Comparison of ENCODE assay signal across 20 mouse cellular contexts in the genomic region with DNA sequence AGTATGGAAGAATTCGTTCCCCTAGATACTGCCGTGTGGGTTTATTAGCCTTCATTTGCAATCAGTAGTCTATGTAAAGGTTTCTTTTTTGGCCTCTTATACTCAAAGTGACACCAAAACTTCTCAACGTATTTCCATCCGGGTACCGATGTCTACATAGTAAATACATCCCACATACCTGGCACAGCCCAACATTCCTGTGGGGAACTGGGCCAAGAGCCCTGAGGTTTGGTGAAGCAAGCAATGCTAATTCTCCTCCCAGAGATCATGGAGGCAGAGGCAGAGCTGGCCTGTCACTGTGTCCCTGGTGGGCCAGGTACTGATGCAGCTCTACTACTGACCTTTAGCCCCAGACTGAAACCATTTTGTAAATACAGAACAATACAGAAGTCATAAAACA.
DNase-seq lines count a peak whose midpoint lies in the region; ATAC-seq and TF ChIP-seq lines count a peak whose summit lies in the region.
"Had no signal": no experiment of that assay in that cellular context is flagged by ENCODE, and none has a peak within 500 bp of the region (broad histone marks: within the 10 kb centered on the region; RNA-seq: fewer than 3 reads in every experiment).

No protein-coding gene starts in this region.

- 68% methylated on average over 5 of the region's 5 CpGs for WGBS in lung, embryonic 14.5 days
- 78% methylated on average over 5 of the region's 5 CpGs for WGBS in lung, adult 2 months
- 89% methylated on average over 5 of the region's 5 CpGs for WGBS in heart, embryonic 11.5 days (ENCODE audit: insufficient replicate concordance)

- no peaks in the 10 kb centered on the region for H3K36me3 ChIP-seq in lung, embryonic 14.5 days (ENCODE audit: insufficient read depth)
- H3K36me3 ChIP-seq in heart, embryonic 11.5 days (ENCODE audit: control insufficient read depth, insufficient read depth, low read length), result no peaks in the 10 kb centered on the region
- H3K36me3 ChIP-seq: heart, embryonic 15.5 days; hindbrain, embryonic 13.5 days had no signal

- no peaks in the 10 kb centered on the region for H3K9me3 ChIP-seq in lung, embryonic 14.5 days (ENCODE audit: low read depth, low read length)
- no peaks in the 10 kb centered on the region for H3K9me3 ChIP-seq in heart, embryonic 11.5 days (replicated peaks; ENCODE audit: control insufficient read depth, low read length)
- H3K9me3 ChIP-seq: heart, embryonic 15.5 days; hindbrain, embryonic 13.5 days had no signal

- peak; percentile 34 to 38 for DNase-seq in cerebellum, postnatal 14 days
- DNase-seq in cerebellum, adult 11 months, result no peak
- peak; percentile 60 for DNase-seq in lung, embryonic 14.5 days
- DNase-seq in lung, adult 2 months, result no peak
- DNase-seq in kidney, postnatal 10 days, result peak; percentile 39
- peak; percentile 58 for DNase-seq in lung, postnatal 36 days
- no peak for DNase-seq in Muller cell, postnatal 12 days (ENCODE audit: inconsistent ontology term)
- DNase-seq: cerebellum, adult 9-11 months; embryo, embryonic 11 days; layer of hippocampus, postnatal 36 days; liver; liver, postnatal 0 days; right cerebral cortex, adult 18-20 months; thymus, postnatal 14 days had no signal

- no peak overlapping the region for H3K9ac ChIP-seq in lung, embryonic 14.5 days
- H3K9ac ChIP-seq in heart, embryonic 11.5 days (ENCODE audit: low read depth, low read length), result no peak overlapping the region
- H3K9ac ChIP-seq: heart, embryonic 15.5 days; hindbrain, embryonic 13.5 days; liver, postnatal 0 days had no signal

- ATAC-seq in lung, embryonic 14.5 days (ENCODE audit: insufficient read depth), result no peak
- ATAC-seq in heart, embryonic 11.5 days (replicated peaks; ENCODE audit: insufficient number of reproducible peaks, low FRiP score, low TSS enrichment), result no peak
- ATAC-seq: activated CD4-positive, CD25-positive, alpha-beta regulatory T cell, adult 4 months; forebrain, embryonic 16.5 days; liver, postnatal 0 days had no signal

- TF ChIP-seq CTCF in lung, embryonic 14.5 days (IDR thresholded peaks at IDR 0.05; ENCODE audit: low read depth), result no peak
- no peak for TF ChIP-seq CTCF in lung, adult 2 months (IDR thresholded peaks at IDR 0.05; ENCODE audit: insufficient read depth, low read length)

- H3K27me3 ChIP-seq in lung, embryonic 14.5 days (ENCODE audit: insufficient read depth, low read length), result no peaks in the 10 kb centered on the region
- no peaks in the 10 kb centered on the region for H3K27me3 ChIP-seq in heart, embryonic 11.5 days (ENCODE audit: control insufficient read depth, insufficient read depth, low read length)
- H3K27me3 ChIP-seq: CH12.LX; heart, embryonic 15.5 days had no signal

- H3K4me2 ChIP-seq in lung, embryonic 14.5 days, result no peak overlapping the region
- H3K4me2 ChIP-seq in heart, embryonic 11.5 days, result no peak overlapping the region
- H3K4me2 ChIP-seq: heart, embryonic 15.5 days; hindbrain, embryonic 13.5 days had no signal

- H3K27ac ChIP-seq in lung, embryonic 14.5 days (ENCODE audit: low read depth), result peak overlapping the region; percentile 36; the same call in 1 of the 2 replicates
- no peak overlapping the region for H3K27ac ChIP-seq in heart, embryonic 11.5 days (ENCODE audit: low read depth, low read length)
- H3K27ac ChIP-seq: heart, embryonic 15.5 days; hindbrain, embryonic 13.5 days had no signal

- peaks cover 17% of the 10 kb centered on the region for H3K4me1 ChIP-seq in lung, embryonic 14.5 days (ENCODE audit: insufficient read depth)
- H3K4me1 ChIP-seq in lung, adult 2 months (ENCODE audit: control insufficient read depth, insufficient read depth, low read length), result peaks cover 2% of the 10 kb centered on the region; the same call in 1 of the 2 replicates
- H3K4me1 ChIP-seq in heart, embryonic 11.5 days (ENCODE audit: control insufficient read depth, insufficient read depth, low read length), result 0 out of 2 replicates have a peak, but pooled peaks cover 6% of the 10 kb centered on the region

- H3K4me3 ChIP-seq in lung, embryonic 14.5 days (ENCODE audit: low read depth, low read length), result no peak overlapping the region
- no peak overlapping the region for H3K4me3 ChIP-seq in lung, adult 2 months (replicated peaks; ENCODE audit: extremely low read depth, low read depth, low read length)
- no peak overlapping the region for H3K4me3 ChIP-seq in heart, embryonic 11.5 days (ENCODE audit: low read depth, low read length)
- H3K4me3 ChIP-seq: heart, embryonic 15.5 days; hindbrain, embryonic 13.5 days had no signal

- no peak for TF ChIP-seq POLR2A in lung, adult 2 months (IDR thresholded peaks at IDR 0.05; ENCODE audit: borderline replicate concordance, extremely low read depth, low read depth, low read length)

Comparison
In these comparisons a context has a peak if more than half of its experiments do, and no peak if none do; other contexts are left out.
1. DNase-seq: peak in cerebellum, postnatal 14 days (2 of 2), lung, embryonic 14.5 days (single experiment), kidney, postnatal 10 days (single experiment) and lung, postnatal 36 days (single experiment); none in cerebellum, adult 11 months (single experiment), lung, adult 2 months (single experiment) and Muller cell, postnatal 12 days (single experiment).